15 mouse cellular contexts compared by ENCODE assay signal in the genomic region with DNA sequence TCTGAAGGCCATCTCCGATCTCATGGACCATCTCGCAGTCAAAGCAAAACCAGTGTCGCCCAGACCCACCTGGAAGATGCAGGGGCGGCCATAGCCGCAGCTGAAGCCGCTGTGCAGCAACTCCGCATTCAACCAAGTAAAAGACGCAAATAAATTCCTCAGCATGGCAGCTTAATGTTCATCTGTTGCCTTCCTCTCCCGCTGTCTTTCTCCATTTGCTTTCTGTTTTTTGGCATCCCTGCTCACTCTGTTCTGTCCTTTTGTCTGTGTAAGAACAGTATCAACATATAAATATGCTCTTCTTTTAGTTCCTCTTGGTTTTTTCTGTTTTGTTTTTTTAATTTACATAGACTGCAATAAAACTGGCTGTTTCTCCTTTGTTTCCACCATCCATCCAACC.
"Had no signal": no experiment of that assay in that cellular context is flagged by ENCODE, and none has a peak within 500 bp of the region (broad histone marks: within the 10 kb centered on the region; RNA-seq: fewer than 3 reads in every experiment).

No protein-coding gene starts in this region.

- DNase-seq: kidney, postnatal 25 days; liver; lung, adult 18-20 months; lung, postnatal 10 days; lung, postnatal 36 days; midbrain, embryonic 14.5 days; thymus, adult 18-20 months; thymus, postnatal 36 days had no signal

- H3K27ac ChIP-seq: kidney, postnatal 0 days; limb, embryonic 10.5 days; limb, embryonic 13.5 days; liver, embryonic 12.5 days; liver, embryonic 15.5 days; lung, embryonic 15.5 days had no signal

- H3K4me1 ChIP-seq: limb, embryonic 10.5 days; limb, embryonic 13.5 days; liver, embryonic 12.5 days; liver, embryonic 15.5 days; lung, embryonic 15.5 days; megakaryocyte, embryonic 14.5 days had no signal

- H3K4me3 ChIP-seq: limb, embryonic 10.5 days; limb, embryonic 13.5 days; liver, embryonic 12.5 days; liver, embryonic 15.5 days; lung, embryonic 15.5 days; megakaryocyte, embryonic 14.5 days had no signal

- H3K27me3 ChIP-seq: limb, embryonic 13.5 days; liver, embryonic 12.5 days; liver, embryonic 15.5 days; lung, embryonic 15.5 days; megakaryocyte, embryonic 14.5 days had no signal
